In the genomic region with DNA sequence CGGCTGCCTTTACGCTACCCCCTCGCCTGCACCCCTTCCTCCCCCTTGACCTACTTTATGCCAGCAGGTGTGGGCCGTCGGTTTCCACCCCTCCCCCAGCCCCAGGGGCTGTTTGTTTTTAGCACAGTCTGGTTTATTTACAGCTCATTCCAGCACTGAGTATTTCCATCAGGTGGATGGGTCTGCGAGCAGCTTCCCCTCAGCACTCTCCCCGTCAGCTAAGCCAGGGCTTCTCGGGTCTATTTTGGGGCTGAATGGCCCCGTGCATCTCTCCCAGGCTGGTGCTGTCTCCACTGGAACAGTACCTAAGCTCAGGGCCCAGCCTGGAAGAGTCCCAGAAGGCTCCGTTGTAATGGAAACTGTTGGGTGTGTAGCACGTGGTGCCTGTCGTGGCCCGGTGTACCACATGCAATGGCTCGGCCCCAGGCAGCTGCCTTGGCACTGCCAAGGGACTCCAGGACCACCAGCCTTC, we compare ENCODE assay signal across 11 mouse cellular contexts. TPM values are rescaled to one million over a fixed set of nuclear protein-coding genes. Genes with fewer than 3 reads are reported as not detected.
A peak's percentile ranks its signal among the peaks of the same experiment; 100 is the strongest.
DNase-seq lines count a peak whose midpoint lies in the region; ATAC-seq and TF ChIP-seq lines count a peak whose summit lies in the region.
"Had no signal": no experiment of that assay in that cellular context is flagged by ENCODE, and none has a peak within 500 bp of the region (broad histone marks: within the 10 kb centered on the region; RNA-seq: fewer than 3 reads in every experiment).

No protein-coding gene starts in this region.

- peaks cover 11% of the 10 kb centered on the region; the same call in 1 of the 2 replicates for H3K4me1 ChIP-seq in kidney, embryonic 14.5 days (ENCODE audit: control insufficient read depth, insufficient read depth, low read length)
- H3K4me1 ChIP-seq: hindbrain, embryonic 15.5 days had no signal

- no peak overlapping the region for H3K4me3 ChIP-seq in kidney, embryonic 14.5 days (ENCODE audit: low read length)
- no peak overlapping the region for H3K4me3 ChIP-seq in layer of hippocampus, adult 2 months
- H3K4me3 ChIP-seq: erythroblast, embryonic 14.5 days; hindbrain, embryonic 15.5 days; megakaryocyte, embryonic 14.5 days had no signal

- no peaks in the 10 kb centered on the region for H3K27me3 ChIP-seq in kidney, embryonic 14.5 days (ENCODE audit: control insufficient read depth, insufficient read depth, low read length)
- H3K27me3 ChIP-seq in splenic B cell, adult 2 months (ENCODE audit: control insufficient read depth, insufficient read depth, low read length, poor library complexity, severe bottlenecking) = no peaks in the 10 kb centered on the region
- H3K27me3 ChIP-seq: hindbrain, embryonic 15.5 days had no signal

- no peak for DNase-seq in kidney, adult 11 months
- peak; percentile 67 for DNase-seq in CD4-positive, CD25-positive, alpha-beta regulatory T cell, adult 2 months (ENCODE audit: low read depth, low spot score)
- peak; percentile 70 to 85 for DNase-seq in gastrocnemius, adult 8-10 months (ENCODE audit: low spot score in 2 of 2)
- peak; percentile 44 for DNase-seq in splenic B cell, adult 2 months (ENCODE audit: low read depth, low spot score)
- no peak for DNase-seq in layer of hippocampus, adult 2 months (ENCODE audit: low spot score in 2 of 2)
- DNase-seq in layer of hippocampus, postnatal 25 days (ENCODE audit: extremely low spot score in 1 of 2, low spot score in 1 of 2) = no peak

- no peaks in the 10 kb centered on the region for H3K36me3 ChIP-seq in kidney, embryonic 14.5 days (ENCODE audit: control insufficient read depth, insufficient read depth, low read length)
- H3K36me3 ChIP-seq in splenic B cell, adult 2 months (ENCODE audit: control insufficient read depth, insufficient read depth, low read length, poor library complexity, severe bottlenecking) = no peaks in the 10 kb centered on the region
- H3K36me3 ChIP-seq: hindbrain, embryonic 15.5 days had no signal

- H3K4me2 ChIP-seq in kidney, embryonic 14.5 days (replicated peaks; ENCODE audit: low read depth, low read length) = no peak overlapping the region
- H3K4me2 ChIP-seq: hindbrain, embryonic 15.5 days had no signal

- no peak overlapping the region for H3K9ac ChIP-seq in kidney, embryonic 14.5 days (ENCODE audit: low read depth, low read length)
- H3K9ac ChIP-seq: hindbrain, embryonic 15.5 days had no signal

- H3K27ac ChIP-seq in kidney, embryonic 14.5 days (ENCODE audit: low read depth, low read length) = no peak overlapping the region
- no peak overlapping the region for H3K27ac ChIP-seq in layer of hippocampus, adult 2 months
- H3K27ac ChIP-seq: hindbrain, embryonic 15.5 days had no signal

- no peaks in the 10 kb centered on the region for H3K9me3 ChIP-seq in kidney, embryonic 14.5 days (ENCODE audit: control insufficient read depth, low read length)
- H3K9me3 ChIP-seq: hindbrain, embryonic 15.5 days; megakaryocyte, embryonic 14.5 days had no signal

- TF ChIP-seq CTCF in layer of hippocampus, adult 2 months (conservative IDR thresholded peaks at IDR 0.05) = no peak

- 39% methylated on average over 14 of the region's 14 CpGs for WGBS in kidney, embryonic 14.5 days

- ATAC-seq in kidney, embryonic 14.5 days (ENCODE audit: low FRiP score, low TSS enrichment) = peak; percentile 62; the same call in 1 of the 2 replicates
- no peak for ATAC-seq in megakaryocyte progenitor cell, adult 5-6 weeks (replicated peaks; ENCODE audit: poor library complexity)

RNA-seq across cellular contexts. Expression of gene Colq, which starts 35.1 kb away (rescaled TPM):
- polyA plus RNA-seq in kidney, embryonic 14.5 days (2014; fragmentation: Nextera tagmentation; extraction: Ambion mirVana) = 1.8 and 3.2 TPM in 2 replicates
- total RNA-seq in gastrocnemius, adult 8-10 months (2022) = 1 to 10 TPM; 5.7 to 7.2 (median 6.1) TPM
- total RNA-seq in layer of hippocampus, adult 2 months (2021) = under 1 TPM in 1 of 2 experiments, not detected in 1; 0.41 TPM
- total RNA-seq in layer of hippocampus, postnatal 25 days (2021) = under 1 TPM; 0.54 to 0.75 TPM
- not detected in 2 replicates for total RNA-seq in megakaryocyte progenitor cell, adult 5-6 weeks (2015)
- 0.37 TPM in 1 of 2 replicates, not detected in the other for total RNA-seq in megakaryocyte progenitor cell, adult 5-6 weeks (2017)
- polyA plus RNA-seq: erythroblast, embryonic 14.5 days had no signal

Comparison
In these comparisons a context has a peak if more than half of its experiments do, and no peak if none do; other contexts are left out.
1. DNase-seq: peak in CD4-positive, CD25-positive, alpha-beta regulatory T cell, adult 2 months (single experiment), gastrocnemius, adult 8-10 months (2 of 2) and splenic B cell, adult 2 months (single experiment); none in kidney, adult 11 months (single experiment), layer of hippocampus, adult 2 months (0 of 2) and layer of hippocampus, postnatal 25 days (0 of 2).